Mouse (Mus musculus) embryonic stem cell, embryonic (primary cell): Measurements from ENCODE around the gene H2-M10.2.

Source experiments
- CTCF ChIA-PET, 4 experiments: fragments of 300-600 bp in 2 of 4; fragments of 350-600 bp in 2 of 4; sonication (Branson Sonifier 250); formaldehyde crosslinking; loops; one replicate each; lab custom pipeline; 2022; ENCODE audit warnings: inconsistent platforms in 2 of 4; lab: Charles Lee
- POLR2A ChIA-PET, 4 experiments: fragments of 300-600 bp in 2 of 4; fragments of 350-600 bp in 2 of 4; sonication (Branson Sonifier 250); formaldehyde crosslinking; loops; one replicate each; lab custom pipeline; 2022; ENCODE audit warnings: antibody characterized with exemption in 4 of 4, inconsistent platforms in 1 of 4; lab: Charles Lee

H2-M10.2 gene

GRCm38 (mm10) chr17:36264273-36264925 is 21.9 kb downstream of the H2-M10.2 start:
- POLR2A ChIA-PET: interaction anchor here in 2 of 4 experiments (0.9 to 1.6 kb wide), 4 partner anchors 8 to 11 kb away, joined by 3 to 6 read pairs (median 4); partner anchors contain the start of gene Trim39 (in 1 of the 2)
- CTCF ChIA-PET: interaction anchor here in 2 of 4 experiments (0.6 to 2.9 kb wide), 2 partner anchors 12 to 729 kb away, joined by 3 to 18 read pairs; no protein-coding TSS in a partner anchor

- POLR2A ChIA-PET: interaction anchor here in 2 of 4 experiments (0.7 to 2.0 kb wide), 5 partner anchors 8 to 40 kb away, joined by 3 to 11 read pairs (median 3); partner anchors contain the start of gene Trim39 (in 2 of the 2)
- CTCF ChIA-PET: no interaction called here
Measured at GRCm38 (mm10) chr17:36261511-36262166, 24.7 kb downstream of the H2-M10.2 start.

- CTCF ChIA-PET: interaction anchor here (0.8 to 1.9 kb wide), 12 partner anchors 8 to 264 kb away, joined by 3 to 14 read pairs (median 4); partner anchors contain the start of gene Trim39 (in 1 of the 4)
- POLR2A ChIA-PET: interaction anchor here in 3 of 4 experiments (0.7 to 3.9 kb wide), 20 partner anchors 8 to 57 kb away, joined by 3 to 42 read pairs (median 6); partner anchors contain the start of gene Trim39 (in 3 of the 3)
Measured at GRCm38 (mm10) chr17:36257969-36258368, 28.3 kb downstream of the H2-M10.2 start, which contains the start of gene Rpp21. Gene Rpp21, minus strand, starts transcription at chr17:36258069.

- CTCF ChIA-PET: interaction anchor here (0.6 to 1.9 kb wide), 17 partner anchors 8 to 385 kb away, joined by 3 to 14 read pairs (median 3); partner anchors contain the start of genes H2-M9 (in 1 of the 4) and Trim39 (in 1 of the 4)
- POLR2A ChIA-PET: interaction anchor here in 3 of 4 experiments (0.7 to 3.9 kb wide), 26 partner anchors 8 to 722 kb away, joined by 3 to 42 read pairs (median 4); partner anchors contain the start of gene Trim39 (in 3 of the 3)
Measured at GRCm38 (mm10) chr17:36257241-36257947, 28.9 kb downstream of the H2-M10.2 start.

- CTCF ChIA-PET: interaction anchor here in 1 of 4 experiments (1.5 kb wide), 1 partner anchor 259 kb away, joined by 3 read pairs; no protein-coding TSS in a partner anchor
- POLR2A ChIA-PET: interaction anchor here in 3 of 4 experiments (0.9 to 2.9 kb wide), 11 partner anchors 9 to 584 kb away, joined by 3 to 9 read pairs (median 5); partner anchors contain the start of genes Trim39 (in 2 of the 3) and Trim26 (in 1 of the 3)
Measured at GRCm38 (mm10) chr17:36253087-36253600, 33.1 kb downstream of the H2-M10.2 start.

GRCm38 (mm10) chr17:36252250-36252876 is 33.9 kb downstream of the H2-M10.2 start:
- POLR2A ChIA-PET: interaction anchor here in 3 of 4 experiments (1.0 to 2.9 kb wide), 13 partner anchors 8 to 584 kb away, joined by 3 to 9 read pairs (median 6); partner anchors contain the start of genes Trim39 (in 3 of the 3) and Trim26 (in 1 of the 3)

GRCm38 (mm10) chr17:36248886-36249285 is 37.4 kb downstream of the H2-M10.2 start:
- ChIA-PET POLR2A (interaction anchor here in 3 of 4 experiments (0.7 to 3.0 kb wide), 12 partner anchors 8 to 587 kb away, joined by 3 to 21 read pairs (median 4); partner anchors contain the start of genes Rpp21 (in 3 of the 3) and Trim39 (in 1 of the 3)), CTCF (interaction anchor here in 2 of 4 experiments (0.6 to 1.7 kb wide), 6 partner anchors 8 to 765 kb away, joined by 3 to 5 read pairs (median 3); partner anchors contain the start of gene Rpp21 (in 1 of the 2))

More at GRCm38 (mm10) chr17:36252250-36252876, 33.9 kb downstream of the H2-M10.2 start:
- CTCF ChIA-PET: interaction anchor here in 3 of 4 experiments (0.8 to 1.5 kb wide), 3 partner anchors 26 to 515 kb away, joined by 3 read pairs; no protein-coding TSS in a partner anchor

GRCm38 (mm10) chr17:36245741-36246140 is 40.5 kb downstream of the H2-M10.2 start:
- ChIA-PET POLR2A (no interaction called here), CTCF (no interaction called here)

- CTCF ChIA-PET: interaction anchor here in 2 of 4 experiments (0.6 to 1.7 kb wide), 9 partner anchors 9 to 287 kb away, joined by 3 to 10 read pairs (median 4); partner anchors contain the start of gene Trim39 (in 1 of the 2)
Measured at GRCm38 (mm10) chr17:36244031-36244430, 42.3 kb downstream of the H2-M10.2 start.

GRCm38 (mm10) chr17:36240637-36241213 is 45.6 kb downstream of the H2-M10.2 start:
- POLR2A ChIA-PET: interaction anchor here in 1 of 4 experiments (0.6 kb wide), 1 partner anchor 432 kb away, joined by 3 read pairs; no protein-coding TSS in a partner anchor
- CTCF ChIA-PET: no interaction called here

More at GRCm38 (mm10) chr17:36244031-36244430, 42.3 kb downstream of the H2-M10.2 start:
- POLR2A ChIA-PET: interaction anchor here in 3 of 4 experiments (0.6 to 1.8 kb wide), 20 partner anchors 8 to 724 kb away, joined by 3 to 6 read pairs (median 4); partner anchors contain the start of gene Trim39 (in 2 of the 3)

- ChIA-PET POLR2A (interaction anchor here in 3 of 4 experiments (0.6 to 2.7 kb wide), 12 partner anchors 10 to 1924 kb away, joined by 3 to 19 read pairs (median 4); partner anchors contain the start of genes Rpp21 (in 1 of the 3) and Trim39 (in 1 of the 3)), CTCF (interaction anchor here in 3 of 4 experiments (1.0 to 1.4 kb wide), 3 partner anchors 10 to 20 kb away, joined by 5 to 7 read pairs (median 6); no protein-coding TSS in a partner anchor)
Measured at GRCm38 (mm10) chr17:36237321-36237921, 48.9 kb downstream of the H2-M10.2 start.

GRCm38 (mm10) chr17:36235300-36235699 is 51.0 kb downstream of the H2-M10.2 start:
- CTCF ChIA-PET: interaction anchor here in 3 of 4 experiments (0.6 to 1.3 kb wide), 7 partner anchors 8 to 250 kb away, joined by 3 to 7 read pairs (median 4); partner anchors contain the start of genes Rpp21 (in 1 of the 3) and Trim39 (in 1 of the 3)
- POLR2A ChIA-PET: interaction anchor here in 3 of 4 experiments (1.0 to 2.4 kb wide), 19 partner anchors 9 to 815 kb away, joined by 3 to 19 read pairs (median 4); partner anchors contain the start of genes Atat1 (in 1 of the 3) and Trim39 (in 1 of the 3)
